Mouse (Mus musculus) thymus, postnatal 36 days (tissue): ENCODE measurements around the gene Sptbn4.

Experiments
- DNase-seq, 2 experiments: peaks; one replicate each; pipeline ENCODE4 v3.0.0; 2022; ENCODE audit warnings: mixed read lengths in 2 of 2

The Sptbn4 gene

GRCm38 (mm10) chr7:27323001-27323400 lies 124.5 kb downstream of the Sptbn4 start:
- DNase-seq = no peak

GRCm38 (mm10) chr7:27322291-27322690 lies 125.2 kb downstream of the Sptbn4 start:
- DNase-seq = no peak

GRCm38 (mm10) chr7:27319411-27319810 lies 128.1 kb downstream of the Sptbn4 start:
- no peak for DNase-seq

GRCm38 (mm10) chr7:27315958-27316357 lies 131.5 kb downstream of the Sptbn4 start:
- peak; percentile 48 to 68 for DNase-seq

- DNase-seq = no peak
These were observed 133.1 kb downstream of the Sptbn4 start for GRCm38 (mm10) chr7:27314393-27314792.

- DNase-seq = no peak
These were observed 135.7 kb downstream of the Sptbn4 start for GRCm38 (mm10) chr7:27311651-27312284.

GRCm38 (mm10) chr7:27310996-27311535 lies 136.4 kb downstream of the Sptbn4 start:
- no peak for DNase-seq

- DNase-seq = no peak
These were observed 137.2 kb downstream of the Sptbn4 start for GRCm38 (mm10) chr7:27310306-27310705.

- DNase-seq = no peak
These were observed 137.7 kb downstream of the Sptbn4 start for GRCm38 (mm10) chr7:27309832-27310231.

- DNase-seq = no peak
These were observed 138.5 kb downstream of the Sptbn4 start for GRCm38 (mm10) chr7:27308821-27309549.

- no peak for DNase-seq
These were observed 139.9 kb downstream of the Sptbn4 start for GRCm38 (mm10) chr7:27307551-27307950.
